Mouse (Mus musculus): ENCODE data around the gene Igfbp6. TPM values are rescaled to one million over a fixed set of nuclear protein-coding genes. Genes with fewer than 3 reads are reported as not detected.
A peak's percentile ranks its signal among the peaks of the same experiment; 100 is the strongest.

Gene Igfbp6
- total RNA-seq, 2 experiments from 2014 or later: 1.3 TPM; not detected in 1

GRCm38 (mm10) chr15:102173581-102173980 is 29.4 kb downstream of the Igfbp6 start:
- ATAC-seq (ENCODE audit: poor library complexity, severe bottlenecking): no peak

GRCm38 (mm10) chr15:102175736-102176319 is 31.7 kb downstream of the Igfbp6 start:
- no peak for ATAC-seq (ENCODE audit: poor library complexity, severe bottlenecking)

- 0 out of 2 replicates have a peak, but pooled peaks have one; percentile 43 for ATAC-seq (ENCODE audit: poor library complexity, severe bottlenecking)
Observed at GRCm38 (mm10) chr15:102176571-102177316, 32.6 kb downstream of the Igfbp6 start.

- ATAC-seq (ENCODE audit: poor library complexity, severe bottlenecking): no peak
Observed at GRCm38 (mm10) chr15:102177417-102177816, 33.3 kb downstream of the Igfbp6 start.

- peak; percentile 95 for ATAC-seq (ENCODE audit: poor library complexity, severe bottlenecking)
Observed at GRCm38 (mm10) chr15:102178279-102178678, 34.1 kb downstream of the Igfbp6 start.

GRCm38 (mm10) chr15:102179106-102179505 is 34.9 kb downstream of the Igfbp6 start:
- no peak for ATAC-seq (ENCODE audit: poor library complexity, severe bottlenecking)

GRCm38 (mm10) chr15:102179924-102180323 is 35.8 kb downstream of the Igfbp6 start:
- no peak for ATAC-seq (ENCODE audit: poor library complexity, severe bottlenecking)

GRCm38 (mm10) chr15:102183076-102183475 is 38.9 kb downstream of the Igfbp6 start:
- no peak for ATAC-seq (ENCODE audit: poor library complexity, severe bottlenecking)

- ATAC-seq (ENCODE audit: poor library complexity, severe bottlenecking): no peak
Observed at GRCm38 (mm10) chr15:102186239-102186638, 42.1 kb downstream of the Igfbp6 start.

- no peak for ATAC-seq (ENCODE audit: poor library complexity, severe bottlenecking)
Observed at GRCm38 (mm10) chr15:102188096-102188495, 43.9 kb downstream of the Igfbp6 start.

- no peak for ATAC-seq (ENCODE audit: poor library complexity, severe bottlenecking)
Observed at GRCm38 (mm10) chr15:102188883-102189282, 44.7 kb downstream of the Igfbp6 start.

GRCm38 (mm10) chr15:102191699-102192098 is 47.5 kb downstream of the Igfbp6 start:
- no peak for ATAC-seq (ENCODE audit: poor library complexity, severe bottlenecking)

GRCm38 (mm10) chr15:102192271-102192812 is 48.2 kb downstream of the Igfbp6 start:
- ATAC-seq (ENCODE audit: poor library complexity, severe bottlenecking): peak; percentile 85

GRCm38 (mm10) chr15:102192820-102193386 is 48.7 kb downstream of the Igfbp6 start:
- peak; percentile 72 for ATAC-seq (ENCODE audit: poor library complexity, severe bottlenecking)

- ATAC-seq (ENCODE audit: poor library complexity, severe bottlenecking): no peak
Observed at GRCm38 (mm10) chr15:102193652-102194051, 49.5 kb downstream of the Igfbp6 start.

GRCm38 (mm10) chr15:102194439-102194838 is 50.3 kb downstream of the Igfbp6 start:
- ATAC-seq (ENCODE audit: poor library complexity, severe bottlenecking): peak; percentile 43; the same call in 1 of the 2 replicates

- ATAC-seq (ENCODE audit: poor library complexity, severe bottlenecking): no peak
Observed at GRCm38 (mm10) chr15:102195373-102195772, 51.2 kb downstream of the Igfbp6 start.

- ATAC-seq (ENCODE audit: poor library complexity, severe bottlenecking): no peak
Observed at GRCm38 (mm10) chr15:102198841-102199240, 54.7 kb downstream of the Igfbp6 start.

Measured in megakaryocyte, adult 5-6 weeks (primary cell).